Mouse (Mus musculus): ENCODE measurements around the gene Katnb1.

The Katnb1 gene

GRCm38 (mm10) chr8:95084744-95085431, 3.9 kb downstream of the Katnb1 start:
- DNase-seq (ENCODE audit: low spot score in 2 of 2), result no peak

GRCm38 (mm10) chr8:95085432-95086141, 4.6 kb downstream of the Katnb1 start:
- no peak for DNase-seq (ENCODE audit: low spot score in 2 of 2)

GRCm38 (mm10) chr8:95093574-95093973, 12.6 kb downstream of the Katnb1 start:
- no peak for DNase-seq (ENCODE audit: low spot score in 2 of 2)

- peak; percentile 34 to 56 for DNase-seq (ENCODE audit: low spot score in 2 of 2)
Measured at GRCm38 (mm10) chr8:95099009-95099408, 18.0 kb downstream of the Katnb1 start.

- no peak for DNase-seq (ENCODE audit: low spot score in 2 of 2)
Measured at GRCm38 (mm10) chr8:95101972-95102371, 21.0 kb downstream of the Katnb1 start.

GRCm38 (mm10) chr8:95107306-95107705, 26.3 kb downstream of the Katnb1 start:
- DNase-seq (ENCODE audit: low spot score in 2 of 2), result no peak

- no peak for DNase-seq (ENCODE audit: low spot score in 2 of 2)
Measured at GRCm38 (mm10) chr8:95112594-95112993, 31.6 kb downstream of the Katnb1 start.

GRCm38 (mm10) chr8:95113108-95113507, 32.1 kb downstream of the Katnb1 start:
- no peak for DNase-seq (ENCODE audit: low spot score in 2 of 2)

GRCm38 (mm10) chr8:95113750-95114149, 32.8 kb downstream of the Katnb1 start:
- DNase-seq (ENCODE audit: low spot score in 2 of 2), result no peak

- DNase-seq (ENCODE audit: low spot score in 2 of 2), result no peak
Measured at GRCm38 (mm10) chr8:95123455-95123854, 42.5 kb downstream of the Katnb1 start.

- no peak for DNase-seq (ENCODE audit: low spot score in 2 of 2)
Measured at GRCm38 (mm10) chr8:95126497-95126896, 45.5 kb downstream of the Katnb1 start.

- no peak for DNase-seq (ENCODE audit: low spot score in 2 of 2)
Measured at GRCm38 (mm10) chr8:95127658-95128057, 46.7 kb downstream of the Katnb1 start.

GRCm38 (mm10) chr8:95128750-95129260, 47.8 kb downstream of the Katnb1 start:
- no peak for DNase-seq (ENCODE audit: low spot score in 2 of 2)

GRCm38 (mm10) chr8:95130966-95131537, 50.1 kb downstream of the Katnb1 start:
- no peak for DNase-seq (ENCODE audit: low spot score in 2 of 2)

GRCm38 (mm10) chr8:95131983-95132382, 51.0 kb downstream of the Katnb1 start:
- DNase-seq (ENCODE audit: low spot score in 2 of 2), result no peak

- DNase-seq (ENCODE audit: low spot score in 2 of 2), result no peak
Measured at GRCm38 (mm10) chr8:95134186-95134585, 53.2 kb downstream of the Katnb1 start.

GRCm38 (mm10) chr8:95135242-95135641, 54.3 kb downstream of the Katnb1 start:
- DNase-seq (ENCODE audit: low spot score in 2 of 2), result no peak

GRCm38 (mm10) chr8:95136218-95136617, 55.2 kb downstream of the Katnb1 start:
- DNase-seq (ENCODE audit: low spot score in 2 of 2), result no peak

- DNase-seq (ENCODE audit: low spot score in 2 of 2), result no peak
Measured at GRCm38 (mm10) chr8:95137201-95137600, 56.2 kb downstream of the Katnb1 start.

- peak; percentile 64 to 65 for DNase-seq (ENCODE audit: low spot score in 2 of 2)
Measured at GRCm38 (mm10) chr8:95137641-95138098, 56.7 kb downstream of the Katnb1 start.

GRCm38 (mm10) chr8:95138341-95139050, 57.5 kb downstream of the Katnb1 start:
- DNase-seq (ENCODE audit: low spot score in 2 of 2), result no peak

GRCm38 (mm10) chr8:95139051-95139365, 58.0 kb downstream of the Katnb1 start:
- DNase-seq (ENCODE audit: low spot score in 2 of 2), result no peak

All from urinary bladder, adult 18-20 months (tissue).